Mouse (Mus musculus) C3H10T1/2 (cell line): ENCODE measurements around the gene Obsl1. TPM values are rescaled to one million over a fixed set of nuclear protein-coding genes. Genes with fewer than 3 reads are reported as not detected.

Experiments
- polyA plus RNA-seq, 2 experiments: library from polyadenylated mRNA; unstranded; fragments of >200 nt; fragmentation: generic; extraction: Trizol; gene quantifications; one replicate each; pipeline ENCODE4 v1.2.1; 2012; ENCODE audit warnings: missing spikeins in 2 of 2

Gene Obsl1
- 10 to 100 TPM; 20.0 to 73.7 TPM for polyA plus RNA-seq

GRCm38 (mm10) chr1:75505956-75506831, at the start of gene Obsl1:
Gene Obsl1, minus strand, starts transcription at chr1:75506452.

GRCm38 (mm10) chr1:75545965-75546956, 40.0 kb upstream of the Obsl1 start, which contains the start of gene Slc4a3:
Gene Slc4a3, plus strand, starts transcription at chr1:75546266.

GRCm38 (mm10) chr1:75521321-75522031, 15.2 kb upstream of the Obsl1 start, which contains the start of gene Stk11ip:
Gene Stk11ip, plus strand, starts transcription at chr1:75521529.

GRCm38 (mm10) chr1:75507006-75507405, 754 bp upstream of the Obsl1 start, which contains the start of gene Inha:
Gene Inha, plus strand, starts transcription at chr1:75507077.

GRCm38 (mm10) chr1:75478916-75479634, 27.2 kb downstream of the Obsl1 start, which contains the start of the genes Chpf and Tmem198:
Gene Chpf, minus strand, starts transcription at chr1:75479307.
Gene Tmem198, plus strand, starts transcription at chr1:75479532.

GRCm38 (mm10) chr1:75450314-75451005, 55.8 kb downstream of the Obsl1 start, which contains the start of gene Asic4:
Gene Asic4, plus strand, starts transcription at chr1:75450436.

GRCm38 (mm10) chr1:75435475-75436328, 70.5 kb downstream of the Obsl1 start, which contains the start of gene Gmppa:
Gene Gmppa, plus strand, starts transcription at chr1:75435930.

Other genes starting within 250 kb of the Obsl1 start
- under 1 TPM; 0.26 to 0.82 TPM for gene Ptprn, start 241.9 kb downstream of the Obsl1 start, polyA plus RNA-seq
- not detected for gene Resp18, start 228.0 kb downstream of the Obsl1 start, polyA plus RNA-seq
- 100 to 1,000 TPM in 1 of 2 experiments, 10 to 100 TPM in 1; 81.6 to 131 TPM for gene Dnpep, start 188.5 kb downstream of the Obsl1 start, polyA plus RNA-seq
- gene Des, start 146.1 kb downstream of the Obsl1 start, polyA plus RNA-seq: 1 to 10 TPM; 1.0 to 1.3 TPM
- gene Speg, start 131.2 kb downstream of the Obsl1 start, polyA plus RNA-seq: 10 to 100 TPM in 1 of 2 experiments, 1 to 10 TPM in 1; 7.3 to 31.3 TPM
- gene Gmppa, start 70.5 kb downstream of the Obsl1 start, polyA plus RNA-seq: 100 to 1,000 TPM in 1 of 2 experiments, 10 to 100 TPM in 1; 59.9 to 119 TPM
- under 1 TPM in 1 of 2 experiments, not detected in 1; 0.04 TPM for gene Asic4, start 56.0 kb downstream of the Obsl1 start, polyA plus RNA-seq
- gene Chpf, start 27.1 kb downstream of the Obsl1 start, polyA plus RNA-seq: 100 to 1,000 TPM in 1 of 2 experiments, 10 to 100 TPM in 1; 40.9 to 104 TPM
- gene Tmem198, start 26.9 kb downstream of the Obsl1 start, polyA plus RNA-seq: 1 to 10 TPM in 1 of 2 experiments, under 1 TPM in 1; 0.25 to 1.3 TPM
- 1 to 10 TPM in 1 of 2 experiments, under 1 TPM in 1; 0.47 to 6.2 TPM for gene Inha, start 625 bp upstream of the Obsl1 start, polyA plus RNA-seq
- gene Stk11ip, start 15.1 kb upstream of the Obsl1 start, polyA plus RNA-seq: 1 to 10 TPM; 4.5 to 9.4 TPM
- gene Slc4a3, start 39.8 kb upstream of the Obsl1 start, polyA plus RNA-seq: 1 to 10 TPM; 1.3 to 8.9 TPM